Comparison of ENCODE assay signal across 8 mouse cellular contexts in the genomic region with DNA sequence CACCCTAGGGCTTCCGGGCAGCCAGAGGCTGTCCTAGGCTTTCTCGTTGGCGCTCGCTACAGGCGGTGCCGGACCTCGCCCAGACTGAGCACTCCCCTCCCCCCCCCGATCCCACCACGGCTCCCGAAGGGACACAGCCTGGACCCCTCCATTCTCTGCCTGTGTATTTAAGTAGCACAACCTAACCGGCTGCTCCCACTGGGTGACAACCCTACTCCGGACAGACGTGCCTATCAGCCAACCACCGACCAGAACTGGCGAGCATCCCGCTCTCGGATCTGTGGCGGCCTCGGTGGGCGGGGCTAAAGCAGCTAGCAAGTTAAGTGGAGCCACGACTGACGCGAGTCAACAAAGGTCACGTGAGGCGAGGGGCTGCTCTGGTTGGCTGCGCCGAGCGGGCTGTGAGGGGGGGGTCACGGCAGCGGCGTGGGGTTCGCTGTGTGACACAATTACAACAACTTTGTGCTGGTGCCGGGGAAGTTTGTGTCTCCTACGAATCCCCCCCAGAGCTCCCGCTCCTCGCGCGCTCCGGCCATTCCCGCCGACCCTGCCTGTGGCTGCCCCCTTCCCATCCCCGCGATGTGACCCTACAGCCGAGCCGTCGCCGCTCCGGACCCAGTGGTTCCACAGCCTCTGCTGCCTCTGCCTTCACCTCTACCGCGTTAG. TPM values are rescaled to one million over a fixed set of nuclear protein-coding genes. Genes with fewer than 3 reads are reported as not detected.
DNase-seq lines count a peak whose midpoint lies in the region; ATAC-seq lines count a peak whose summit lies in the region.

Gene Kdm6a, plus strand, starts transcription at position 384 of the 666 bp plus-strand sequence.

- H3K4me2 ChIP-seq in hindbrain, embryonic 14.5 days (replicated peaks): peak within 1 kb of the TSS; percentile 61

- ATAC-seq in hindbrain, embryonic 14.5 days (ENCODE audit: low FRiP score): peak; percentile 99

- peak within 1 kb of the TSS; percentile 94 for H3K9ac ChIP-seq in hindbrain, embryonic 14.5 days

- no peaks in the 10 kb centered on the region for H3K36me3 ChIP-seq in hindbrain, embryonic 14.5 days (replicated peaks; ENCODE audit: control insufficient read depth, insufficient read depth)

- WGBS in hindbrain, embryonic 14.5 days: 0% methylated on average over 48 of the region's 50 CpGs

- peak within 1 kb of the TSS; percentile 86 for H3K4me3 ChIP-seq in hindbrain, embryonic 14.5 days (replicated peaks; ENCODE audit: low read length)

- DNase-seq in R1 (ENCODE audit: low read depth, low spot score): peak; percentile 97
- DNase-seq in cerebellum, postnatal 25 days: peak; percentile 99 to 100
- peak; percentile 91 to 100 for DNase-seq in frontal cortex, postnatal 25 days (ENCODE audit: low spot score in 2 of 2)
- DNase-seq in hindbrain, embryonic 14.5 days (ENCODE audit: low spot score): peak; percentile 95
- DNase-seq in layer of hippocampus, postnatal 36 days: peak; percentile 98 to 100
- peak; percentile 100 for DNase-seq in lung, postnatal 36 days
- DNase-seq in retina, postnatal 1 day: peak; percentile 100
- peak; percentile 83 to 100 for DNase-seq in urinary bladder, adult 18-20 months (ENCODE audit: low spot score in 2 of 2)

- no peaks in the 10 kb centered on the region for H3K27me3 ChIP-seq in hindbrain, embryonic 14.5 days (ENCODE audit: control insufficient read depth, insufficient read depth, low read length)

- peak within 1 kb of the TSS; percentile 97 for H3K27ac ChIP-seq in hindbrain, embryonic 14.5 days

- no peaks in the 10 kb centered on the region for H3K9me3 ChIP-seq in hindbrain, embryonic 14.5 days (ENCODE audit: control insufficient read depth, low read length)

- H3K4me1 ChIP-seq in hindbrain, embryonic 14.5 days (replicated peaks; ENCODE audit: control insufficient read depth, insufficient read depth, low read length): no peaks in the 10 kb centered on the region

RNA-seq across cellular contexts. Expression of gene Kdm6a, which starts in this region (rescaled TPM):
- 21.5 and 25.0 TPM in 2 replicates for polyA plus RNA-seq in hindbrain, embryonic 14.5 days (2014; fragmentation: Nextera tagmentation; extraction: Ambion mirVana)
- total RNA-seq in layer of hippocampus, postnatal 36 days (2021): 10 to 100 TPM; 41.2 to 53.8 TPM

Comparison
In these comparisons a context has a peak if more than half of its experiments do, and no peak if none do; other contexts are left out.
1. Peak in every context shown above with its lines: DNase-seq, ATAC-seq, H3K4me3 ChIP-seq and H3K27ac ChIP-seq.